Mouse (Mus musculus) inflammation-experienced regulatory T-cells (primary cell): ENCODE results near the gene Stfa2. TPM values are rescaled to one million over a fixed set of nuclear protein-coding genes. Genes with fewer than 3 reads are reported as not detected.

Experiments
- polyA plus RNA-seq, 2 experiments: library from polyadenylated mRNA; unstranded; fragments of 100-300 nt; shearing (Covaris generic); gene quantifications; one replicate each; pipeline ENCODE4 v1.2.1; 2017

The Stfa2 gene
- not detected for polyA plus RNA-seq

DNA sequence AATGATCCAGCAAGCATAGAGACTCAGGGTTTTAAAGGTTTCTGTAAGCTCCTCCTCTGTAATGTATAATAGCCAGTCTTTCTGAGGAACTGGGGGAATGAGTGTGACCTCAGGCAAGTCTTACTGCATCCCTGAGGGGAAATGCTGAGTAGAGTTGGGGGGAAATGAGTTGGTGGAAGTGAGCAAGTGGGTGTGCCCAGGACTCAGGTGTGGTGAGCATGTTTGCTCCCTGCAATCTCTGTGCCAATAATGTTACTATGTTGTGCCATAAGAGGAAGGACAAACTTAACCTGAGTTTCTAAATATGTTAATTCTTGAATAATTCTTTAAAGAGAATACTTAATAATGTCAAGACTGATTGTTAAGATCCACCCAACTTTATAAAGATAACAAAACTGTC is at the start of gene Stfa2:
Gene Stfa2 (minus strand): TSS at position 101 of the 400 bp plus-strand sequence.

DNA sequence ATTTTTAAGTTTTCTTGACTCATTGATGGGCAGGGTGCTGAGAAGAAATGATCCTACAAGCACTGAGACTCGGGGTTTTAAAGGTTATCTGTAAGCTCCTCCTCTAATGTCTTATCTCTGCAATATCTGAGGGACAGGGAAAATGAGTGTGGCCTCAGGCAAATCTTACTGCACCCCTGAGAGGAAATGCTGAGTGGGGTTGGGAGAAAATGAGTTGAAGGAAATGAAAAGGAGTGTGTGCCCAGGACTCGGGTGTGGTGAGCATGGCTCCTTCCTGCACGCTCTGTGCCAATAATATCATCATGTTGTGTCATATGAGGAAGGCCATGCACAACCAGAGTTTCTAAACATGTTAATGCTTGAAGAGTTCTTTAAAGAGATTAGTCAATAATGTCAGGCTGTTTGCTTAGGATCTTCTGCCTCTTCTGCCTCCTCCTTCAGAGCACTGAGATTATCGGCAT is 47.1 kb upstream of the Stfa2 start, which contains the start of gene Stfa3:
Gene Stfa3 (minus strand): TSS at position 51 of the 461 bp plus-strand sequence.

DNA sequence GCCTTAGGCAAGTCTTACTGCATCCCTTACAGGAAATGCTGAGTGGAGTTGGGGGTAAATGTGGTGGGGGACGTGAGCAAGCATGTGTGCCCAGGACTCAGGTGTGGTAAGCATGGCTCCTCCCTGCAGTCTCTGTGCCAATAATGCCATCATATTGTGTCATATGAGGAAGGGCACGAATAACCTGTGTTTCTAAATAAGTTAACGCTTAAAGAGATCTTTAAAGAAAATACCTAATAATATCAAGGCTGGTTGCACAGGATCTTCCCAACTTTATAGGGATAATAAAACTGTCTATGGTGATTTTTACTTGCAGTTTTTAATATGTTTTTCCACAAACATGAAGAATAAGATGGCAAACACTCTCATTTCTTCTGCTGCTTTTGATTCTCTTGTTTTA is 40.6 kb downstream of the Stfa2 start, which contains the start of gene BC100530:
Gene BC100530 (minus strand): TSS at position 101 of the 400 bp plus-strand sequence.

Other genes with a start within 250 kb of the Stfa2 start
- gene Gm5483, start 224.2 kb downstream of the Stfa2 start, polyA plus RNA-seq: not detected
- not detected for gene Gm5416, start 198.1 kb downstream of the Stfa2 start, polyA plus RNA-seq
- under 1 TPM in 1 of 2 experiments, not detected in 1; 0.76 TPM for gene 2010005H15Rik, start 187.0 kb downstream of the Stfa2 start, polyA plus RNA-seq
- not detected for gene Stfa1, start 131.5 kb downstream of the Stfa2 start, polyA plus RNA-seq
- gene BC117090, start 74.1 kb downstream of the Stfa2 start, polyA plus RNA-seq: not detected
- gene BC100530, start 40.7 kb downstream of the Stfa2 start, polyA plus RNA-seq: not detected
- 1 to 10 TPM in 1 of 2 experiments, not detected in 1; 2.3 TPM for gene Stfa3, start 46.9 kb upstream of the Stfa2 start, polyA plus RNA-seq
- gene Casr, start 153.7 kb upstream of the Stfa2 start, polyA plus RNA-seq: under 1 TPM; 0.08 to 0.67 TPM